Mouse (Mus musculus): ENCODE measurements around the gene Gm11437.

Gene Gm11437

DNA sequence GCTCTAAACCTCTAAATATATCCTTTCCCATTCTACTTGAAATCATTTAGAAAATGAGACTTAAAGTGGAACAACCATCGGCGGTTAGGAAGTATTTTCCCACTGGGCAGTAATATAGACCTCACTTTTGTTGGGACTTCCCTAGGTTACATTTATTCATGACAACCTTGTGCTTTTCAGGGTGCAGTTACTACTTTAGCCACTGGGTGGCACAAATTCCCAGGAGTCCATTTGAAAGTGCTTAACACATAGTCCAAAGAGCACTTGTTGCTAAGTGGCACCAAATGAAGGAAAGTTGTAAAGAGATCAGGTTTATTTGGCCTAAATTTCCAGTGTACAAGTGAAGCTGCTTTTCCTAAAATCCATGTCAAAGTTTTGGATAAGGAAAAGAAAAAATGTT is 25.5 kb downstream of the Gm11437 start:
- peak; percentile 64 to 83 for DNase-seq

DNA sequence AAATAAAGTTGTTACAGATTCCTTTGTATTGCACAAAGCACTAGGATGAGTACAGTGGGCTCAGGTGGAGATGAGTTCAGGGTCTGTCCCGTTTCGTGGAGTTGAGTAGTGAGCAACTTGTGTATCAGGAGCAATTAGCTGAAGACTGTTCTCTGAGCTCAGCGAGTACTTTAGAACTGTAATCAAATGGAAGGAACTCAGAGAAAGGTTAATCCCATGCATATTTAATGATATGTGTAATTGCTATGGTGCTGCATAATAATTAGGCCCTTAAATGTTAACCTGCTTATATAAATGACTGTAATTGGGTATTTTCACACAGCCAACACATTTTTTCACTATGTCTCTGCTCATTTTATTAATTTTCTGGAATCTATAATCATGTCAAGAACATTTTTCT is 30.8 kb downstream of the Gm11437 start:
- DNase-seq = no peak

DNA sequence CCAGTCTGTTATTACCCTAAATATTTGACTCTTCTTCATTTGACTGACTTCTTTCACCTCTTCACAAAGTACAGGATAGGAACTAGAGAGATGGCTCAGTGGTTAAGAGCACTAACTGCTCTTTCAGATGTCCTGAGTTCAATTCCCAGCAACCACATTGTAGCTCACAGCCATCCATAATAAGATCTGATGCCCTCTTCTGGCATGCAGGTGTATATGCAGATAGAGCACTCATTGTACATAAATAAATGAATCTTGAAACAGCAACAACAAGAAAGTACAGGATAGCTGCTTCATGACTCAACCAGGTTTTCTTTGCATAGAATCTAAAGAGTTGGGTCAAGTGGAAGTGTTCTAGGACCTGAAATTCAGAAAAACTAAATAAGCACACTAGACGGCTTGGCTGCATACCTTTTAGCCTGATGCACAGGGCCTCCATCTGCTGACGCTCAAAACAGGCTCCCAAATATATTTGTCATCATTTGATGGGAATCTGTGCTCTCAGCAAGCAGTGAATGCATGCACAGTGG is 32.9 kb downstream of the Gm11437 start:
- no peak for DNase-seq

DNA sequence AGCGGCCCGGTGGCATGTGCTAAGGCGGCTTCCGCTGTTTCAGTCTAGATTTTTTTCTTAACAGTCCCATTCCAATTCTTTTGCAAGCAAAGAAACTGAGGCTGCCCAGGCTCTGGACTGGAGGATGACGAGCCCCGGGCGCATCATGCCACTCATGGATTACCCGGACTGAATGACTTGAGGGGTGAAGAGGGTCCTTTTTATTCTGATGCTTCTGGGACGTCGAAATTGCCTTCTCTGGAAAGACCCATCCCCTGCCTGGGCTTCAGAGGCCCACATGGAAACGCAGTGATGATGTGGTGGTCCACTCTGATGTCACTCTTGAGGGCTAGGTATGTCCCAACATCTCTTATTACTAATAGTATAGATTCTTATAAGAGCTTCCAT is 37.5 kb downstream of the Gm11437 start:
- no peak for DNase-seq

DNA sequence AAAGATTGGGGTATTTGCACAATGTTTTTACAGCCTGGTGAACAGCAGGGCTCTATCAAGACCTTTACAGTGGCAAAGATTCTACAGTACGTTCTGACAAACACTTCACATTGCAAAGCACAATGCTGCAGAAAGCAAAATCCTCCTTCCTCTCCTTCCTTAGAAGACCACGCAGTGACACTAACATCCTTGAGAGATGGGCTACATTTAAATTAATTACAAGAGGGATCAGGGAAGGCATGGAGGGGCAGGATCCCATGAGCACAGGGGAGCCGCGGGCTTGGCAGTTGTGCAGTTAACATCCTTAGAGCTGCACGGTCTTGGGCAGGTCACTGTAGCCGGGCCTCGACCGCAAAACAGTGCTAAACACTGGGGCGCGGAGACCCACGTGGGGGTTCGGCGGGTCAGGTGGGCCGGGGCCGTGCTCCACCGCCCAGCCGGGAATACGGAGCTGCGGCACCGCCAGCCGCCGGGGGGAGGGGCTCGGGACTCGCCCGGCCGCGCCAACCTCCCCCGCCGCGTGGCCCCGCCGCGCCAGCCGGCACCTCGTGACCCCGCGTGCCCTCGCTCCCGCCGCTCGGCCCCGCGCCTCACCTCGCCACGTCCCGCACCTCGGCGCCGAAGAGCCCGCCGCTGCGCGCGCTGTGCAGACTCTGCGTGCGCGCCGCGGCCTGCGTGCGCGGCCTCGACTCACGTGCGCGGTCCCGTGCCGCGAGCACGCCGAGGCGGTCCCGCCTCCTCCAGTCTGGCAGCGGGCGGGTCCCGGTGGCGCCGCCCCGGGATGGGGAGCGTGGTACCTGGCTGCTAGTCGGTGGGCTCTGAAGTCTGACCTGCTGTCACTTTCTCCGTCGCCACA is 38.1 kb downstream of the Gm11437 start, which contains the start of the genes Tada2a and Acaca:
TSS of gene Tada2a (minus strand) at position 658 of the 856 bp plus-strand sequence.
TSS of gene Acaca (plus strand) at position 730 of the 856 bp plus-strand sequence.
- peak; percentile 60 to 70 for DNase-seq

DNA sequence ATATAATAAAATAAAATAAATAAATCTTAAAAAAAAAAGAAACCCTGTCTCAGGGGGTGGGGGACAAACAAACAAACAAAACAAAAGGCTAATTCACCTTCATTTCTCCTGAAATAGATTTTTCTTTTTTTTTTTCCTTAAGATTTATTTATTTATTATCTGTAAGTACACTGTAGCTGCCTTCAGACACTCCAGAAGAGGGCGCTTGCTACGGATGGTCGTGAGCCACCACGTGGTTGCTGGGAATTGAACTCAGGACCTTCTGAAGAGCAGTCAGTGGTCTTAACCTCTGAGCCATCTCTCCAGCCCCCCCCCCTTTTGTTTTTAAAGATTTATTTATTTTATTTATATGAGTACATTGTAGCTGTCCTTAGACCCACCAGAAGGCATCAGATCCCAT is 39.3 kb downstream of the Gm11437 start:
- no peak for DNase-seq

DNA sequence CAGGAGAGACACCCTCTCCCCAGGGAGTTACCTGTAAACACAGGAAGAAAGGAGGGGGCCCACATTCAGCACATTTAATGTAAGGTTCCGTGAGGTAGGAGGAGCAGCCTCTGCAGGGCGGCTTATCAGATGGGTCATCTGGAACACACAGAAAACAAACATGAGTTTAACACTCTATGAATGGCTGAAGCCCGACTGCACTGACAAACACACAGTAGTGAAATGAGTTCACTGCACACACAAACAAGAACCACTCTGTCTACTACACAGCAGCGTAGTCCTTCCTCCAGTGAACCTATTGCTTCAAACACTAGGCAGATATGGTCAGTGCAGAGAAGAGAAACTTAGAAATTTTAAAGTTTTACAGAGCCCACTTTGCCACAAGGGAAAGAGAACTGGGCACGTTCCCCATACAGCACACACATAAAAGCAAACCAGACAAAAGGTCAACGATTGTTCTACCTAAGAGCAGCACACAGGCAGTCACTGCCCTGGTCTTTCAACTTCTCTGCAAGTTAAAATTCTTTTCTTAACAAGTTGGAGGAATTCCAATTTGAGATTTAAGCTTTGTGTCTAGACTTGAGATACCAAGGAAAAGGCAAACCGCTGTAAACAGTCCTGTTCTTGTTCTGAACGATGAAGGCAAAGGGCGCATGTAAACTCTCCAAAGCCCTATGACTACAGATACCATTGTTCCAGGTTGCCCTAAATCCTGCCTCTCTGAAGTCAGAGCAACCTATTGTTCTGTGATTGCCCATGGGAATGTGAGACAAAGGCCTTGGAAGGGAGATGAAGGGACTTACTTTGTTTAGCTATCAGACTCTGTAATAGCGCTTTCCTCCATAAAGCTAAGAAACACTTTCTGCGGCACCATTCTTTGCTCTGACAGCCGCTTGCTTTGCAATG is 46.0 kb downstream of the Gm11437 start:
- no peak for DNase-seq

DNA sequence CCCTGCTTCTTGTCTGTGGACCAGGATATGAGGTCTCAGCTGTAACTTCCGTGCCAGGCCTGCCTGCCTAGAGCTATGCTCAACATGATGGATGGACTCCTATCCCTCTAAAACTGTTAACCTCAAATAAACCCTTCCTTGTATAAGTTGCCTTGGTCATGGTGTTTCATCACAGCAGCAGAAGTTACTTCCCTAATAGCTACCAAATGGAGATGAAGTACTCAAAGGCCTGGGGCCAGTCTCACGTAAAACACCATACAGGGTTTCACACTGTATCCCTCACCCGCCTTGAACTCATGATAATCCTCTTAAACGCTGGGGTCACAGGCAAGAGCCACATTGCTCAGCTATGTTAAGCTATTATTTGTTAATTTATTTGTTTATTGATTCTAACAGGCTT is 49.8 kb downstream of the Gm11437 start:
- DNase-seq = no peak

DNA sequence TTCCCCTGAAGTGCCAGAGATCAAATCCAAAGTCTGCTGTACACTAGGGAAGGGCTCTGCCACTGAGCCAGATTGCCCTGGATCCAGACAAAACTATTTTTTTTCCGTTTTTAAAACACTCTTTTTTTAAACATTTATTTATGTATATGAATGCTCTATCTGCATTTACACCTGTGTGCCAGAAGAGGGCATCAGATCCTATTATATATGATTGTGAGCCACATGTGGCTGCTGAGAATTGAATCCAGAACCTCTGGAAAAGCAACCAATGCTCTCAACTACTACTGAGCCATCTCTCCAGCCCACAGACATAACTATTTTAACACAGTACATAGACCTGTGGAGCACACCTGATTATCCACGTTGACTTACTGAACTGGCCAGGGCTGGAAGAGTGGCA is 51.1 kb downstream of the Gm11437 start:
- no peak for DNase-seq

DNA sequence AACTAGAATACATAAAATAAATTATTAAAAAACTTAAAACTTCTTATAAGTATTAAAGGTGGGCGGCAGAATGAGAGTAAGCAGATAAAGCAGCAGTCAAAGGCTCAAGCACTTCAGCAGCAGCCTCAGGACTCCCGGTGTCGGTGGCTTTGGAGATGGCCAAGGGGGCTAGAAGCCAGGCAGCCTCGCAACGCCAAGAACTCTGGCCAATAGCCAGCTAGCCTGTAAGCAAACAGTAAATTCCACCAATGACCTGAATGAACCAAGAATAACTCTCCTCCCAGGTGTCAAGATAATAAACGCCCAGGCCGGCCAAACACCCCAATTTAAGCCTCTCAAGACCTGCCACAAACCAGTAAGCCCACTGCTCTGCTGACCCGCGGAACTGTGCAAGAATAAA is 51.6 kb downstream of the Gm11437 start:
- no peak for DNase-seq

DNA sequence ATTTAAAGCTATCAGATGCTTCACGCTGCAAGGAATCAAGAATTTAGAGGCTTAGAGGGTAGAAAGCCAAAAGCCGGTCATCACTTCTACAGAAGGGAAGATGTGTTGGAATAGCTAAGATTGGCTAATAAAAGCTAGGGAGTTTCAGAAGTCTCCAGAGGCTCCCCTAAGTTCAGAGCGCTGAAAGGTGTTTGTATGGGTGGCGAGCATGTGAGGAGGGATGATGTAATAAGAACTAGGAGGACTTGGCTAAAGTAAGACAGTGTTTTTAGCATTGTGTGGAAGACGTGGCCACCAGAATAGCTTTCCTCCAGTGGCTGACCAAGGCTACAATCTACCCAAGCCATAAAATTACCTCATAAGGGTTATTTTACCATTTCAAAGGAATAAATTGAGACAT is 53.7 kb downstream of the Gm11437 start:
- DNase-seq = no peak

DNA sequence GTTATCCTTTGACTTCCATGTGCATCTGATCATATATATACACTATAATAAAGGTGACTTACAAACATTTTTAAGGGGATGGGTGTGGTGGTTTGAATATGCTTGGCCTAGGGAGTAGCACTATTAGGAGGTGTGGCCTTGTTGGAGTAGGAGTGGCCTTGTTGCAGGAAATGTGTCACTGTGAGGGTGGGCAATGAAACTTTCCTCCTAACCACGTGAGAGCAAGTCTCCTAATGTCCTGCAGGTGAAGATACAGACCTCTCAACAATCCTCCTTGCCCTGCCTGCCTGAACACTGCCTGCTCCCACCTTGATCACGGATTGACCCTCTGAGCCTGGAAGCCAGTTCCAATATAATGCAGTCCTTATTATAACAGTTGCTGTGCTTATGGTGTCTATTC is 60.1 kb downstream of the Gm11437 start:
- no peak for DNase-seq

DNA sequence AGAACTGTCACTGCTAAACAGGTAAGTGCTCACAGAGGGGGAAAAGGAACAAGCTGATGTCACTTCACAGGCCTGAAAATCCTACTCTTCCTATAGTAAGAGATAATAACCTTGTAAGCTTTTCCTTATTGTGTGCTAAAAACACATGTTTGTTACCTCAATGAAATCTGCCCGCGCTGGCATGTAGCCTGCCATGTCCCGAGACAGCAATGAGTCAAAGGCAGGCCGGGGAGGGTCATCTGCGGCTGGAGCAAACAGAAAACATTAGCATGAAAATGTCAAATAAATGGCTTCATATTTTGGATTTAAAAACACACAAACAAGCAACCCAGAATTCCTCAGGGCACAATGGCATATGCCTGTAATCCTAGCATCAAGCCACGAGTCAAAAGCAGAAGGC is 63.2 kb downstream of the Gm11437 start:
- no peak for DNase-seq

DNA sequence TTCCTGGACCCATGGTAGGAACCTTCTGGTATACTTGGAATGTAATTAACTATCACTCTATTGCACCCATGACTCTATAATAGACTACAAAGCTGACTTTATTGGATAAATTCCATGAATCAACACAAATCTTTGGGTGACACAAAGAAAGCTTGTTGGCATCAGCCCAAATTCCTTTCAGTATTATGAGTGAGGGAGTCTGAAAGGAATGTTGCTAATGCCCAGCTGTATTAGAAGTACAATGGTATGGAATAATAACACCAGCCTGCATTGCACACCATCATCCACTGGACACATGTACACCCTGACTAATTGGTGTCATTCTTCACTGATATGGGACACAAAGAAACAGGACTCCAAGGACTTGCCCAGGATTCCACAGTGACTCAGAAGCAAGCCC is 66.1 kb downstream of the Gm11437 start:
- no peak for DNase-seq
